Mouse (Mus musculus) ES-E14 (cell line): Measurements from ENCODE around the gene Apol7a.

Source experiments
- CHD2 ChIP-seq: IDR thresholded peaks from 2 replicates; pipeline ENCODE4 v1.6.1; 2014; ENCODE audit warnings: mild to moderate bottlenecking, low read depth, low read length, inconsistent platforms
- HCFC1 ChIP-seq: IDR thresholded peaks from 2 replicates; pipeline ENCODE4 v1.6.1; 2012; ENCODE audit warnings: low read length, inconsistent platforms, borderline replicate concordance; ENCODE audit not compliant: insufficient read depth
- MAFK ChIP-seq: IDR thresholded peaks from 2 replicates; pipeline ENCODE4 v1.6.1; 2014; ENCODE audit warnings: mild to moderate bottlenecking, low read depth, low read length, inconsistent platforms; ENCODE audit not compliant: insufficient read depth
- ZC3H11A ChIP-seq: IDR thresholded peaks from 2 replicates; pipeline ENCODE4 v1.6.1; 2012; ENCODE audit warnings: low read depth, mild to moderate bottlenecking, inconsistent platforms, low read length, borderline replicate concordance

GRCm38 (mm10) chr15:77370588-77370987 lies 28.3 kb downstream of the Apol7a start:
- no peak for TF ChIP-seq HCFC1
- TF ChIP-seq CHD2: no peak
- TF ChIP-seq ZC3H11A: no peak
- TF ChIP-seq MAFK: no peak
